In the genomic region with DNA sequence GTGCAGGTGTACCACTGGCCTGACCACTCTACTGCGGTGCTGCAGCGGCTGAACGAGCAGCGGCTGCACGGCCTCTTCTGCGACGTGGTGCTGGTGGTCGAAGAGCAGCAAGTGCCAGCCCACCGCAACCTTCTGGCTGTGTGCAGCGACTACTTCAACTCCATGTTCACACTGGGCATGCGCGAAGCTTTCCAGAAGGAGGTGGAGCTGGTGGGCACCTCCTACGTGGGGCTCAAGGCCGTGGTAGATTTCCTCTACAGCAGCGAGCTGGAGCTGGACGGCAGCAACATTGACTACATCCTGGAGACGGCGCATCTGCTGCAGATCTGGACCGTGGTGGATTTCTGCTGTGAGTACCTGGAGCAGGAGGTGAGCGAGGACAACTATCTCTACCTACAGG, we compare ENCODE assay signal across 20 mouse cellular contexts. TPM values are rescaled to one million over a fixed set of nuclear protein-coding genes. Genes with fewer than 3 reads are reported as not detected.
"Had no signal": no experiment of that assay in that cellular context is flagged by ENCODE, and none has a peak within 500 bp of the region (broad histone marks: within the 10 kb centered on the region; RNA-seq: fewer than 3 reads in every experiment).

No protein-coding gene starts in this region.

- H3K4me1 ChIP-seq: midbrain, embryonic 12.5 days; midbrain, embryonic 15.5 days; neural tube, embryonic 12.5 days; neural tube, embryonic 15.5 days had no signal

- DNase-seq: kidney, postnatal 25 days; layer of hippocampus, adult 9-11 months; liver, embryonic 13.5 days; lung, adult 2 months; lung, postnatal 36 days; right cerebral cortex, adult 18-20 months; right cerebral cortex, postnatal 14 days; right cerebral cortex, postnatal 4 days; thymus, adult 2 months; thymus, postnatal 14 days; thymus, postnatal 4 days had no signal

- H3K27me3 ChIP-seq: liver, embryonic 13.5 days; midbrain, embryonic 12.5 days; midbrain, embryonic 15.5 days; neural tube, embryonic 12.5 days; neural tube, embryonic 15.5 days had no signal

- H3K9ac ChIP-seq: liver, embryonic 13.5 days; midbrain, embryonic 12.5 days; midbrain, embryonic 15.5 days; neural tube, embryonic 12.5 days; neural tube, embryonic 15.5 days had no signal

- ATAC-seq: lung, postnatal 0 days; midbrain, embryonic 15.5 days had no signal

- H3K27ac ChIP-seq: kidney, postnatal 0 days; layer of hippocampus, adult 2 months; liver, embryonic 13.5 days; midbrain, embryonic 12.5 days; midbrain, embryonic 15.5 days; neural tube, embryonic 12.5 days; neural tube, embryonic 15.5 days had no signal

- H3K4me3 ChIP-seq: layer of hippocampus, adult 2 months; liver, embryonic 13.5 days; midbrain, embryonic 12.5 days; midbrain, embryonic 15.5 days; neural tube, embryonic 12.5 days; neural tube, embryonic 15.5 days had no signal

- H3K4me2 ChIP-seq: liver, embryonic 13.5 days; midbrain, embryonic 12.5 days; midbrain, embryonic 15.5 days; neural tube, embryonic 12.5 days; neural tube, embryonic 15.5 days had no signal

RNA-seq across cellular contexts. Expression of a gene that starts 41.0 kb away (rescaled TPM):
- polyA plus RNA-seq: kidney, embryonic 14.5 days; kidney, postnatal 0 days; limb, embryonic 11.5 days; liver, embryonic 13.5 days; lung, postnatal 0 days; midbrain, embryonic 12.5 days; neural tube, embryonic 12.5 days; neural tube, embryonic 15.5 days had no signal
